Mouse (Mus musculus) lung, postnatal 0 days (tissue): ENCODE data around the gene Vmn2r-ps159. TPM values are rescaled to one million over a fixed set of nuclear protein-coding genes. Genes with fewer than 3 reads are reported as not detected.
"Not testable (repeated sequence)": the region's sequence is repeated elsewhere in the genome, so short reads cannot be mapped to it uniquely, and the experiment has no call there.

Experiments used
- ATAC-seq: fragments of 200-750 bp; cut with Nextera tagmentation; 2 replicates; pipeline ENCODE4 v1.8.0; 2017; ENCODE audit warnings: moderate library complexity
- DNase-seq: peaks from one replicate; pipeline ENCODE4 v3.0.0-alpha.2; 2016; ENCODE audit warnings: low spot score
- H3K27ac ChIP-seq: fragments of 300-500 bp; sonication (generic); 2 replicates; pipeline ENCODE4 v1.5.1; 2014; ENCODE audit warnings: antibody characterized with exemption, mild to moderate bottlenecking, low read length, mixed read lengths
- H3K27me3 ChIP-seq: fragments of 300-500 bp; sonication (generic); replicated peaks from 2 replicates; pipeline ENCODE4 v1.6.1; 2014; ENCODE audit warnings: low read length, mixed read lengths; ENCODE audit not compliant: insufficient read depth
- H3K36me3 ChIP-seq: fragments of 300-500 bp; sonication (generic); 2 replicates; pipeline ENCODE4 v1.6.1; 2014; ENCODE audit warnings: low read length, mixed read lengths; ENCODE audit not compliant: insufficient read depth
- H3K4me1 ChIP-seq: fragments of 300-500 bp; sonication (generic); 2 replicates; pipeline ENCODE4 v1.6.1; 2014; ENCODE audit warnings: antibody characterized with exemption, low read depth, low read length, mixed read lengths; ENCODE audit not compliant: insufficient read depth
- H3K4me2 ChIP-seq: fragments of 300-500 bp; sonication (generic); replicated peaks from 2 replicates; pipeline ENCODE4 v1.6.1; 2014; ENCODE audit warnings: low read depth, mild to moderate bottlenecking, low read length, moderate library complexity, mixed read lengths
- H3K4me3 ChIP-seq: fragments of 300-500 bp; sonication (generic); 2 replicates; pipeline ENCODE4 v1.5.1; 2014; ENCODE audit warnings: low read depth, low read length
- H3K9ac ChIP-seq: fragments of 300-500 bp; sonication (generic); replicated peaks from 2 replicates; pipeline ENCODE4 v1.6.1; 2014; ENCODE audit warnings: low read depth, mild to moderate bottlenecking
- H3K9me3 ChIP-seq: fragments of 300-500 bp; sonication (generic); 2 replicates; pipeline ENCODE4 v1.6.1; 2016; ENCODE audit warnings: low read length, mixed read lengths
- CTCF ChIP-seq: IDR thresholded peaks from 2 replicates; pipeline ENCODE4 v1.5.1; 2016; ENCODE audit warnings: antibody characterized with exemption, mild to moderate bottlenecking
- EP300 ChIP-seq: IDR thresholded peaks from 2 replicates; pipeline ENCODE4 v1.6.1; 2016; ENCODE audit warnings: antibody characterized with exemption, mild to moderate bottlenecking, control low read depth
- WGBS: fragments of 180-500 bp; shearing (Covaris S2); extraction: QIAGEN DNeasy Blood & Tissue Kit; methylation state at CpG from one replicate; pipeline ENCODE4 v1.1.7; 2014; 5-methylcytosine and 5-hydroxymethylcytosine counted together
- polyA plus RNA-seq: library from polyadenylated mRNA; unstranded; fragments of >200 nt; fragmentation: Nextera tagmentation; extraction: Ambion mirVana; gene quantifications from 2 replicates; pipeline ENCODE4 v1.2.1, GENCODE M21; 2015

The Vmn2r-ps159 gene
- not detected in 2 replicates for polyA plus RNA-seq

DNA sequence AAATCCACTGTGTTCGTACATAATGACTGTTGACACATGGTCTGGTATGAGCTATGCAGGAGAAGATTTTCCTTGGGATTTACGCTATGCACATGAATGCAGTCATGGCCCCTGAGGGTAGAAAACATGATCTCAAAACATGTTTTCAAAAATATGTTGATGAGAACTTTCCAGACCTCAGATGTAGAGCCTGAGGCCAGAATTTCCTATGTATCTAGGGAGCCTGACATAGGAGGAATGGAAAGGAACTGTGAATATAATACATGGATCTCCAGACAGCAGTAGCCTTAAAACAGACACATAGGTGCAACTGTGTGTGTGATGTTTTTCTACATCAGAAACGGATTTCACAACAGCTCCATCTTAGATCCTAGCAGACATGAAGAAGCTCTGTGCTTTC is at the start of gene Vmn2r-ps159:
Gene Vmn2r-ps159, plus strand, starts transcription at position 301 of the 400 bp plus-strand sequence.
- not testable (repeated sequence) for H3K4me2 ChIP-seq, ATAC-seq, H3K9me3 ChIP-seq, H3K27me3 ChIP-seq, DNase-seq, H3K4me3 ChIP-seq, H3K4me1 ChIP-seq, H3K27ac ChIP-seq, H3K9ac ChIP-seq, H3K36me3 ChIP-seq
- WGBS, result 70% methylated on average over 3 of the region's 3 CpGs

DNA sequence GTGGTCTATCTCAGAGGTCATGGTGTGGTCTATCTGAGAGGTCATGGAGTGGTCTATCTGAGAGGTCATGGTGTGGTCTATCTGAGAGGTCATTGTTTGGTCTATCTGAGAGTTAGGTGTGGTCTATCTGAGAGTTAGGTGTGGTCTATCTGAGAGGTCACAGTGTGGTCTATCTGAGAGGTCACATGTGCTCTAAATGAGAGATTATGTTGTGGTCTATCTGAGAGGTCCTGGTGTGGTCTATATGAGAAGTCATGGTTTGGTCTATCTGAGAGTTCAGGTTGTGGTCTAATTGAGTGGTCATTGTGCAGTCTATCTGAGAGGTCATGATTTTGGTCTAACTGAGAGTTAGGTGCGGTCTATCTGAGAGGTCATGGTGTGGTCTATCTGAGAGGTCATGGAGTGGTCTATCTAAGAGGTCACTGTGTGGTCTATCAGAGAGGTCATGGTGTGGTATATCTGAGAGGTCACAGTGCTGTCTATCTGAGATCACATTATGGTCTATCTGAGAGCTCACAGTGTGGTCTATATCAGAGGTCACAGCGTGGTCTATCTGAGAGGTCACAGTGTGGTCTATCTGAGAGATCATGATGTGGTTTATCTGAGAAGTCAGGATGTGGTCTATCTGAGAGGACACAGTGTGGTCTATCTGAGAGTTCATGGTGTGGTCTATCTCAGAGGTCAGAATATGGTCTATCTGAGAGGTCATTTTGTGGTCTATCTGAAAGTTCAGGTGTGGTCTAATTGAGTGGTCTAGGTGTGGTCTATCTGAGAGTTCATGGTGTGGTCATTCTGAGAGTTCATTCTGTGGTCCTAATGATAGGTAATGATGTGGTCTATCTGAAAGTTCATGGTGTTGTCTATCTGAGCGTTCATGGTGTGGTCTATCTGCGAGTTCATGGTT is 10.9 kb downstream of the Vmn2r-ps159 start:
- not testable (repeated sequence) for H3K9ac ChIP-seq, H3K9me3 ChIP-seq, H3K27ac ChIP-seq, H3K4me2 ChIP-seq, H3K36me3 ChIP-seq, H3K4me1 ChIP-seq, DNase-seq, H3K4me3 ChIP-seq, H3K27me3 ChIP-seq
- ATAC-seq, result peak; percentile 46
- WGBS, result 83% methylated on average over 4 of the region's 4 CpGs

DNA sequence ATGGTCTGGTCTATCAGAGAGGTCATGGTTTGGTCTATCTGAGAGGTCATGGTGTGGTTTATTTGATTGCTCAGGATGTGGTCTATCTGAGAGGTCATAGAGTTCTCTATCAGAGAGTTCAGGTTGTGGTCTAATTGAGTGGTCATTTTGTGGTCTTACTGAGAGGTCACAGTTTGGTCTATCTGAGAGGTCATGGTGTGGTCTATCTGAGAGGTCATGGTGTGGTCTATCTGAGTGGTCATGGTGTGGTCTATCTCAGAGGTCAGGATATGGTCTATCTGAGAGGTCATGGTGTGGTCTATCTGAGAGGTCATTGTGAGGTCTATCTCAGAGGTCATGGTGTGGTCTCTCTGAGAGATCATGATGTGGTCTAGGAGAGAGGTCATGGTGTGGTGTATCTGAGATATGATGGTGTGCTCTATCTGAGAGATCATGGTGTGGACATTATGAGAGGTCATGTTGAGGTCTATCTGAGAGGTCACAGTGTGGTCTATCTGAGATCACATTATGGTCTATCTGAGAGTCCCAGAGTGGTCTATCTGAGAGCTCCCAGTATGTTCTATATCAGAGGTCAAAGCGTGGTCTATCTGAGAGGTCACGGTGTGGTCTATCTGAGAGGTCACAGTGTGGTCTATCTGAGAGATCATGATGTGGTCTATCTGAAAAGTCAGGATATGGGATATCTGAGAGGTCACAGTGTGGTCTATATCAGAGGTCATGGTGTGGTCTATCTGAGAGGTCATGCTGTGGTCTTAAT is 11.8 kb downstream of the Vmn2r-ps159 start:
- 85% methylated on average over 2 of the region's 2 CpGs for WGBS

DNA sequence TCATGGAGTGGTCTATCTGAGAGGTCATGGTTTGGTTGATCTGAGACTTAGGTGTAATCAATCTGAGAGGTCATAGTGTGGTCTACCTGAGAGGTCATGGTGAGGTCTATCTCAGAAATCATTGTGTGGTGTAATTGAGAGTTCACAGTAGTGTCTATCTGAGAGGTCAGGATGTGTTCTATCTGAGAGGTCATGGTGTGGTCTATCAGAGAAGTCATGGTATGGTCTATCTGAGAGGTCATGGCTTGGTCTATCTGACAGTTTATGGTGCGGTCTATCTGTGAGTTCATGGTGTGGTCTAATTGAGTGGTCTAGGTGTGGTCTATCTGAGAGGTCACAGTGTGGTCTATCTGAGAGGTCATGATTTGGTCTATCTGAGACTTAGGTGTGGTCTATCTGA is 12.4 kb downstream of the Vmn2r-ps159 start:
- H3K27me3 ChIP-seq, result no peaks in the 10 kb centered on the region
- H3K4me1 ChIP-seq, result no peaks in the 10 kb centered on the region
- H3K9me3 ChIP-seq, result peaks cover 10% of the 10 kb centered on the region; the same call in 1 of the 2 replicates
- H3K4me3 ChIP-seq, result no peak overlapping the region
- 91% methylated on average over 1 of the region's 1 CpGs for WGBS
- H3K27ac ChIP-seq, result no peak overlapping the region
- peak; percentile 35 for ATAC-seq
- TF ChIP-seq CTCF (no peak), EP300 (no peak)
- no peak overlapping the region for H3K9ac ChIP-seq
- no peak for DNase-seq
- H3K36me3 ChIP-seq, result no peaks in the 10 kb centered on the region
- H3K4me2 ChIP-seq, result no peak overlapping the region

More for the DNA sequence above, 11.8 kb downstream of the Vmn2r-ps159 start:
- peaks cover 10% of the 10 kb centered on the region; the same call in 1 of the 2 replicates for H3K9me3 ChIP-seq
- no peak overlapping the region for H3K4me3 ChIP-seq
- TF ChIP-seq CTCF (no peak), EP300 (no peak)
- no peak overlapping the region for H3K27ac ChIP-seq
- H3K27me3 ChIP-seq, result no peaks in the 10 kb centered on the region
- H3K36me3 ChIP-seq, result no peaks in the 10 kb centered on the region
- ATAC-seq (peak; percentile 65), DNase-seq (peak; percentile 36)
- H3K4me1 ChIP-seq, result no peaks in the 10 kb centered on the region
- H3K4me2 ChIP-seq, result no peak overlapping the region
- no peak overlapping the region for H3K9ac ChIP-seq

DNA sequence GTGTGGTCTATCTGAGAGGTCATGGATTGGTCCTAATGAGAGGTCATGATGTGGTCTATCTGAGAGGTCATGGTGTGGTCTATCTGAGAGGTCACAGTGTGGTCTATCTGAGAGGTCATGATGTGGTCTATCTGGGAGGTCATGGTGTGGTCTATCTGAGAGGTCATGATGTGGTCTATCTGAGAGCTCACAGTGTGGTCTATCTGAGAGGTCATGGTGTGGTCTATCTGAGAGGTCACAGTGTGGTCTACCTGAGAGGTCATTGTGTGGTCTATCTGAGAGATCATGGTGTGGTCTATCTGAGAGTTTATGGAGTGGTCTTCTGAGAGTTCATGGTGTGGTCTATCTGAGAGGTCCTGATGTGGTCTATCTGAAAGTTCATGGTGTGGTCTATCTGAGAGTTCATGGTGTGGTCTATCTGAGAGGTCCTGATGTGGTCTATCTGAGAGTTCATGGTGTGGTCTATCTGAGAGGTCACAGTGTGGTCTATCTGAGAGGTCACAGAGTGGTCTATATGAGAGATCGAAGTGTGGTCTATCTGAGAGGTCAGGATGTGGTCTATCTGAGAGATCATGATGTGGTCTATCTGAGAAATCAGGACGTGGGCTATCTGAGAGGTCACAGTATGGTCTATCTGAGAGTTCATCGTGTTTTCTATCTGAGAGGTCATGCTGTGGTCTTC is 26.0 kb downstream of the Vmn2r-ps159 start:
- not testable (repeated sequence) for DNase-seq, H3K36me3 ChIP-seq, H3K9ac ChIP-seq, H3K27ac ChIP-seq, H3K4me1 ChIP-seq, H3K9me3 ChIP-seq, H3K4me3 ChIP-seq, H3K4me2 ChIP-seq, H3K27me3 ChIP-seq
- WGBS, result 56% methylated on average over 3 of the region's 3 CpGs
- ATAC-seq, result peak; percentile 41

Other genes starting within 250 kb of the Vmn2r-ps159 start
- gene 9430015G10Rik, start 221.1 kb upstream of the Vmn2r-ps159 start, polyA plus RNA-seq, result 5.9 and 6.8 TPM in 2 replicates
- 0.07 TPM in 1 of 2 replicates, not detected in the other for gene Rnf223, start 200.6 kb upstream of the Vmn2r-ps159 start, polyA plus RNA-seq
- gene Agrn, start 133.6 kb upstream of the Vmn2r-ps159 start, polyA plus RNA-seq, result 70.1 and 85.7 TPM in 2 replicates
- gene Isg15, start 130.3 kb upstream of the Vmn2r-ps159 start, polyA plus RNA-seq, result 11.8 and 13.8 TPM in 2 replicates
- gene AW011738, start 127.8 kb upstream of the Vmn2r-ps159 start, polyA plus RNA-seq, result 4.0 and 5.1 TPM in 2 replicates
- 0.46 and 0.56 TPM in 2 replicates for gene Perm1, start 115.2 kb upstream of the Vmn2r-ps159 start, polyA plus RNA-seq
- 11.2 and 12.7 TPM in 2 replicates for gene Plekhn1, start 96.2 kb upstream of the Vmn2r-ps159 start, polyA plus RNA-seq
- gene Noc2l, start 95.1 kb upstream of the Vmn2r-ps159 start, polyA plus RNA-seq, result 18.7 and 19.8 TPM in 2 replicates
- 0.12 and 0.24 TPM in 2 replicates for gene Samd11, start 75.4 kb upstream of the Vmn2r-ps159 start, polyA plus RNA-seq